Mouse (Mus musculus) cerebellum, postnatal 14 days (tissue): Measurements from ENCODE around the gene Srrm3.

ENCODE experiments used
- DNase-seq, 2 experiments: peaks; one replicate each; pipeline ENCODE4 v3.0.0; 2021; ENCODE audit warnings: mixed read lengths in 2 of 2

Srrm3 gene

DNA sequence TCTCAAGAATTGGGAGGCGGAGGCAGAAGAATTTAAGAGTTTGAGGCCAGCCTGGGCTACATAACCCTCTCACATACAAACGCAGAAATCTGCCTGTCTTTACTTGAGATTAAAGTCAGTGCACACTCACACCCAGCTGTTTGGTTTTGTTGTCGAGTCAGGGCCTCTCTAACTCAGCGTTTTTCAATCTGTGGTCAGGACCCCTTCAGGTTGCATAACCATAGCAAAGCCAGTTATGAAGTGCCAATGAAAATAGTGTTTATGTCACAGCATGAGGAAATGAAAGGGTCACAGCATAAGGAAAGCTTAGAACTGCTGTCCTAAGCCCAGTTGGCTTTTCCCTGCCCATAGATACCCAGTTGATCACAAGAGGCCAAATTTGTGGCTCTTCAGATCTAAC is 100.2 kb downstream of the Srrm3 start:
- no peak for DNase-seq

DNA sequence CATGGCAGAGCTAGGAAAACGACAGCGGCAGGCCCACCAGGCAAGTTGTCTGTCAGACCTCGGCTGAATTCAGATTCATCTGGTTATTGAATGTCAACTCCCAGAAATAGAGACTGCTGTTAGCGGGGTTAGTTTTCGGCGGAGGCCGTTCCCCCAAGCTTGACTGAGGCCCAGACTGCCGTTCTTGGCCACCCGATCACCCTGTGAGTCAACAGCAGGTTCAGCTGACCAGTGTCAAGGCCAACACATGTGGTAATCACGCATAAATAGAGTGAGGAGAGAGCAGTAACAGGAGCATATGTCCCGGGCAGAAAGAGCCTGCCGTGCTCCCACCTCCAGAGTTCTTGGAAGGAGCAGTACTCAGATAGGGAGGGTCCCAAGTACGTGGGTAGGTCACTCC is 100.6 kb downstream of the Srrm3 start:
- no peak for DNase-seq

DNA sequence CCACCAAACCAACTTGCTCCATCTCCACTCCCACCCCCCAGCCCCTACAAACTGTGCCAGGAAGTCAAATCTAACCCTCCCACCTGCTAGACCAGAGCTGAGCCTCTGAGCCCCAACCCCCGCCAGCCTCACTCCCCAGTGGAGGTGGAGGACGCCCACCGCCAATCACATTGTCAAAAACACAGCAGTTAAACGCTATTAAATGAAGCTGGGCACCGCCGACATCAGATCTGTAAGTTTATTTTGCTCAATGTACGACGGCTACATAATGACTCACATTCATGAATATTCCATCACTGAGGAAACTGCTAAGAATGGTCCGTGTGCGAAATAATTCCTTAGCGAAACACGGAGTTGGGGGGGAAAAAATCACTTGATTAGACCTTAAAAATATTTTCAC is 101.5 kb downstream of the Srrm3 start:
- no peak for DNase-seq

DNA sequence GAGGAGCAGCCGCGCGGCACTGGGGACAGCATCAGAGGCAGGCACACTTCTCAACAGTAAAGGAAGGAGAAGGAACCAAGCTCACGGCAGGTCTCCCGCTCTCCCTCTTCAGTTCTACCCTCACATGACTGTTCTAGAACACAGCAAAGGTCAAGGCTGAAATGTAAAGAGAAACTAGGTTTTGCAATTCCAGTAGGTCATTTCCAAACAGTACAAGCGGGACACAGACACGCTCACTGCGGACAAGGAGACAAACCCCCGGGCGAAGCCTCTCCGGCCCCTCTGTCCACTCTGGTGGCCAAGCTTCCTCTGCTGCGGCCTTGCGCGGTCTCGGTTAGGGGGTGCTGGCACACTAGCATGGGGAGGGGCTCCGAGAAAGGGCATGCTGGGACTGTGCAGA is 102.3 kb downstream of the Srrm3 start:
- DNase-seq, result no peak

DNA sequence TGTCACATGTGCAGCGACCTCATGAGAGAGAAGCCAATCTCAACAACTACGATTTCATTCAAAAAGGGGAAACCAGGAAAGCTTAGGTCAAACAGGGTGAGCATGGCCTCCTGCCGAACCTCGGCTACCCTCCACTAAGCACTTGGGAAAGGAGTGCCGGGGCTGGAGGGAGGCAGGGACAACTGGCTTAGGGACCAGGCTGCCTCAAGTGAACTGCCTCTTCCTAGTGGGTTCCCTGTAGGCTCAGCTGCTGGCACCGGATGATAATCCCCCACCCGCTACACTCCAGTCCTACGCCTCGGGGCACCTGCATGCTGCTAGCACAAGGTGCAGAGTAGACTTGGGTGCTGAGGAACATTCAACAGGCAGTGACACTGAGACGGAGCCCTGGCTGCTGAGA is 103.0 kb downstream of the Srrm3 start:
- no peak for DNase-seq

DNA sequence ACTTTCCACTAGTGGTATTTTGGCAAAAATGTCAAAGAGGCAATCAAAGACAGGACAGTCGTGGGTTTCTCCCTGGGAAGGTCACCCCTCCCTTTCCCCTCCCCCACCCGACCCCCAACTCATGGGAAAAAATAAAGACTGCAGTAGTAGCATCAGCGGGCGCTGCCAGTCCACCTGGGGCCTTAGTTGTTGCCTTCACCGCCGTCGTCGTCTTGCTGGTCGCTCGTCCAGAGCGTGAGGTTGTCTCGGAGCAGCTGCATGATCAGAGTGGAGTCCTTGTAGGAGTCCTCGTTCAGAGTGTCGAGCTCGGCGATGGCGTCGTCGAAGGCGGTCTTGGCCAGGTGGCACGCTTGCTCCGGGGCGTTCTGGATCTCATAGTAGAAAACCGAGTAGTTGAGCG is 104.1 kb downstream of the Srrm3 start:
- no peak for DNase-seq

DNA sequence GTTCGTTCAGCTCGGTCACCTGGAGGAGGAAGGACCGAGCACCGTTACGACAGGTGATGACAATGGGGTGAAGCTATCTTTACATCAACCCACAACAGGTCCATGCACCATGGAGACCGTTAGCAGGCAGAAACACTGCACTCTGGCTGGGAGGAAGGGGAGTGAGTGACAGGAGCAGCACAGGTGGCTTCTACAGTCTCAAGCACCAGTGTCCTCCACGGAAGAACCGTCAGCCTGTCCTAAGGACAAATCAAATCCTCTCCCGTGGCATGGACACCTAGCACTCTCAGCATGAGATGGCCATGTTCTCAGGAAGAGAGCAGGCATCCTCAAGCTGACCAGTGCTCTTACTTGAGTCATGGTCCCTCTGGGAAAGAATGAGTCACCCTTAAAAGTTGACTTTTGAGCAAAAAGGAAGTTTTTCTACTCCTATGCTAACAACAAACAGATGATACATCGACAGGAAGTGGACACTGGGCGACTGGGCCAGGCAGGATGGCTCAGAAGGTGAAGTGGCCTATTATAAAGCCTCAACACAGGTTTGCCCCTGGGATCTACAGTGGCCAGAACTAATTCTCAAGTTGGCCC is 105.0 kb downstream of the Srrm3 start:
- DNase-seq, result no peak

DNA sequence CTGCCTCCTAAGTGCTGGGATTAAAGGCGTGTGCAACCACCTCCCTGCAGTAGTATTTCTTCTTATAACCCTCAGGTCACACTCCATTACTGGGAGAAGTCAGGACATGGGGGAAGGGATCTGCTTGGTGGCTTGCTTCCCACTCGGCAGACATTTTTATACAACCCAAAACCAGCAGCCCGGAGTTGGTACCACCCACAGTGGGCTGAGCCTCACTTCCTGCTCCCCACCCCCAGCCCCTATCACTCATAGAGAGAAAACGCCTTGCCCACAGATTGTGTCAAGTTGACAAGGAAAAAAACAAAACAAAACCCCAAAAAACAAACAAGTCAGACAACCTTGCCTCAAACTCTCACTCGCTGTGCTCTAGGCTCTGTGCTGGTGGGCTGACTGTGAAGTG is 106.5 kb downstream of the Srrm3 start:
- no peak for DNase-seq

DNA sequence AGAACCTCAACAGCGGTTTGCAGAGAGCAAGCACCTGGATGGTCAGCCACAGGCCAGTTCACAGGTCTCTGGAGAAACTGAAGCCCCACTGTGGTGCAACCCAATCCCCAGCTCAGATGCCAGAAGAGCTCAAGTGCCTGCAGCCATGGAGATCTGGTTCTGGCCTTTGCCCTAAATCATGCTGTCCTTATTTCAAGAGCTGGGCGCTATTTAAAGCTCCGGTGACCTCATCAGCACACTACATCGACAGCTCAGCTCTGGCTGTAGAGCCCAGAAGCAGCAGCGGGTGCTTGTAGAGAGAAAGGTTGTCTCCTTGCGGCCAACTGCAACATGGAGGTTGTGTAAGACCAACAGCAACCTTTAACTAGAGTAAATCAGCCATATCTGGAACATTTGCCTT is 107.5 kb downstream of the Srrm3 start:
- peak in 1 of 2 experiments; percentile 46 for DNase-seq

DNA sequence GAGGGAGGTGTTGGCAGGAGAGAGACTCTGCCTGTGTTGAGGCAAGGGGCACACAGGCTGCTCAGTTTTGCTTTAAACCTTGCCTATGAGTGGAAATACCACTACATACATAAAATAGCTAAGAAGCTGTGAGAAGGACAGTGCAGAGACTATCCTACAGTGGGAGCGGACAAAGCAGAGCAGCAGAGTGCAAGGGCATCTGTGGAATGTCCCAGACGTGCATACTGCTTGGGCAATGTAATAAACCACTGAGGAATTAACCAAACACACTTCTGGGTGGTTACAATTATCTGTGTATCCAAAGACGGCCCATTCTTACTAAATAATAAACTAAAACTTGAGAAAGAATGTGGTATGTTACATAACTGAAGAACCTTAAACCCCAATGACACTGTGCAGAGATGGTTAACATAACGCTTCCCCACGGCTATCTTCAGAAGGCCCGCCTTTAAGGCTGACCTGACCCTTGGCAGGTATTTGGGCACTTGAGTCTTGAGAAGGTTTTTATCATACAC is 109.4 kb downstream of the Srrm3 start:
- no peak for DNase-seq

DNA sequence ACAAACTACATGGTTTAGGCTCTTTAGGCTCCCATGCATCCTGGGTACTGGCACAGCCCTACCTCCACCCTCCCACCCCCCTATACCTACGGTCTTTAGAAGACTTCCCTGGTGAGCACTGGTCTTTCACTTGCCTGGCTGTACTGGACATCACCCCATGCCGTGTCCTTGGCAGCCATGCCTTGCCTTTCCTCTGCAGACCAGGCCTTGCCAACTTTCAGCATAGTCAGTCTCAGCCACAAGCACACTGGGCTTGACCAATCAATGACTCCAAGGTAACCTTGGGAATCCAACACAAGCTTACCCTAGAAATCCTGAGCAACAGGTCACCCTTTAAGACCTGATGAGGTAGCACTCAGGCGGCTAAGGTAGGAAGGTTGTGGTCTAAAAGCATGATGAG is 109.9 kb downstream of the Srrm3 start:
- peak; percentile 72 to 79 for DNase-seq

DNA sequence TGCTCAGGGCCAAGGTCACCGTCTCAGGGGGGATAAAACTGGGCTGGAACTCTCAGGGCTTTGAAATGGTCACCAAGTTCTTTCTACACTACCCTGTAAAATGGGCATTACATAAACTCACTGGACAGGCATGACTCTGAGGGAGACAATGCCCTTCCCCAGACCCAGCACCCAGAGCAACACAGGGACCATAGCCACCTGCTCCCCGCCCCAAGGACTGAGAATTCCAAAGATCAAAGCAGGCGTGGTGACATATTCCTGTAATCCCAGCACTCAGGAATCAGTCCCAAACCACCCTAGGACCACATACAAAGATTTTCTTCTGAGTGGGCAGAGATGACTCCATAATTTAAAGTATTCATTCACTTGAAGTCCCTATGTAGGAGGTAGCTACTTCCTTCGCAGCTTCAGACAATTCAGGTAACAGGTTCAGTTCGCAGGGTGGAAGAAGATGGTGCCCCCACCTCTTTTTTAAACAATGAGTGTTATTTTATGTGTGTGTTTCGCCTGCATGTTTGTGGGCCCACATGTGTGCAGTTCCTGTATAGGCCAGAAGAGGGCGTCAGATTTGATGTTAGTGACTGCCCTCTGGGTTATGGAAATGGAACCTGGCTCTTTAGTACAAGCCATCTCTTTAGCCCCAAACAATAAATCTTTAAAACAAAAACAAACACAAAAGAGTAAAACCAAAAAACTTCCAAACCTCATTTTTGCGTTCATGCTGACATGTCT is 110.8 kb downstream of the Srrm3 start:
- peak in 1 of 2 experiments; percentile 52 for DNase-seq

DNA sequence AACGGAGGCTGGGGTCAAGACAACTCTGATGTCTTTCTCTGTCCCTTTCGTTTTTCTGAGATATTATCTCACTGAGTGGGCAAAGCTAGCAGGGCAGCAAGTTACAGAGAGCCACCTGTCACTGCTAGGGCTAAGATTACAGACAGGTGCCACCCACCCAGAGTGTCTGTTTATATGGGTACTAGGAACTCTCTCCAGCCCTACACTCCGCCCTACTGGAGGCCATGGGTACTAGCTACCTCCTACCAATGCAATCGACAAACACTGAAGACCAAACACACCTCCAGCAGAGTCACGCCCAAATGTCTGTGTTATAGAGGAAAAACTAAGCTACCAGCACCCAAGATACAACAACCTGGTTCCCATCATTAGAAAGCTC is 111.4 kb downstream of the Srrm3 start:
- DNase-seq, result no peak

DNA sequence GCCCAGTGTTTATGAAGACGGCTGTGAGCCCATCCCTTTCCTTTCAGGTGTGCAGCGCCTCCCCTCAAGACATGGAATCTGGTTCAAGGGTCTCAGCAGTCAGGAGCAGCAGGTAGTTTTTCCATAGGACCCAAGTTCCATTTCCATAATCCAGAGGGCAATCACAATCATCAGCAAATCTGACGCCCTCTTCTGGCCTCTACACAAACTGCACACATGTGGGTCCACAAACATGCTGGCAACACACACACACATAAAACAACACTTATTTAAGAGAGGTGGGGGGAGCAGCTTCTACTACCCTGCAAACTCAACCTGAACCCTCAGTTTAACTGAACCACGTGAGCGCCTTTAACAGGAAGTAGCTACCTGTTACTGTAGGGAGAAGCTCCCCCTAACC is 111.9 kb downstream of the Srrm3 start:
- DNase-seq, result no peak

DNA sequence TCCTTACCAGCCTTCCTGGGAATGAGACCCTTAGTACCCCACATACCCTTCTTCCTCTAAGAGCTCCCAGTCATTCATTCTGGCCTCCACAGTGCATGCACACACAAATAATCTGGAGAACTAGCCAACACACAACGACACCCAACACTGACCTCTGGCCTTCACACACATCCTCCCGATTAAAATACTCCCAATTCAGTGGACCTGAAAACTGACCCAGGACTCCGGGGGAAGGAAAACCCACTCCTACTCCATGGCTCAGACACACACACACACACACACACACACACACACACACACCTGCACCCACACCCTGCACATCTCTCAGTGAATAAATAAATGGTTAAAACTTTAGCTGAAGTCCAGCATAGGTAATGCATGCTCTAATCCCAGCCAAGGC is 113.2 kb downstream of the Srrm3 start:
- DNase-seq, result no peak

DNA sequence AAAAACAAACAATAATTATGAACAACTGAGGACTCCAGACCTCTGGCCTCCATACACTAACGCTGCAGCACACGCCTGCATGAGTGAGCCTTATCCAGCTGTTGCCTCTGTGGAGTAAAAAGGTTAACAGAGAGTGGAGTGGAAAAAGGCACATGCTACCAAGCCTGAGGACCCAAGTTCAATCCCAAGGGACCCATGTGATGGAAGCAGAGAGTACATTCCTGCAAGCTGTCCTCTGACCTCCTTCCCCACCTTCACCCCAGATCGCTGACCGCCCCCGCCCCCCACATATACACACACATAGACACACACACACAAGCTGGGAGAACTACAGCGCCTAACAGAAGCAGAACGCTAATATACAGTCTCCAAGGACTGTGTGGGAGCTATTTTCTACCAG is 117.2 kb downstream of the Srrm3 start:
- no peak for DNase-seq
